Mouse (Mus musculus) intestine, postnatal 0 days (tissue): ENCODE results near the gene Pcnp. TPM values are rescaled to one million over a fixed set of nuclear protein-coding genes. Genes with fewer than 3 reads are reported as not detected.
A peak's percentile ranks its signal among the peaks of the same experiment; 100 is the strongest.
"Not testable (repeated sequence)": the region's sequence is repeated elsewhere in the genome, so short reads cannot be mapped to it uniquely, and the experiment has no call there.

ENCODE experiments used
- ATAC-seq: fragments of 200-750 bp; cut with Nextera tagmentation; 2 replicates; pipeline ENCODE4 v1.8.0; 2017; ENCODE audit warnings: mild to moderate bottlenecking, moderate TSS enrichment, moderate library complexity
- H3K27ac ChIP-seq: fragments of 300-500 bp; sonication (generic); 2 replicates; pipeline ENCODE4 v1.5.1; 2014; ENCODE audit warnings: mild to moderate bottlenecking, low read depth, low read length, moderate library complexity
- H3K27me3 ChIP-seq: fragments of 300-500 bp; sonication (generic); replicated peaks from 2 replicates; pipeline ENCODE4 v1.6.1; 2014; ENCODE audit warnings: low read length, mixed read lengths; ENCODE audit not compliant: control insufficient read depth, insufficient read depth
- H3K36me3 ChIP-seq: fragments of 300-500 bp; sonication (generic); 2 replicates; pipeline ENCODE4 v1.6.1; 2014; ENCODE audit warnings: mild to moderate bottlenecking, moderate library complexity; ENCODE audit not compliant: control insufficient read depth, insufficient read depth
- H3K4me1 ChIP-seq: fragments of 300-500 bp; sonication (generic); replicated peaks from 2 replicates; pipeline ENCODE4 v1.6.1; 2014; ENCODE audit warnings: antibody characterized with exemption, low read length, mixed read lengths; ENCODE audit not compliant: control insufficient read depth, insufficient read depth
- H3K4me2 ChIP-seq: fragments of 300-500 bp; sonication (generic); replicated peaks from 2 replicates; pipeline ENCODE4 v1.6.1; 2014; ENCODE audit warnings: low read depth, mild to moderate bottlenecking, moderate library complexity
- H3K4me3 ChIP-seq: fragments of 300-500 bp; sonication (generic); 2 replicates; pipeline ENCODE4 v1.5.1; 2014; ENCODE audit warnings: low read depth, low read length
- H3K9ac ChIP-seq: fragments of 300-500 bp; sonication (generic); 2 replicates; pipeline ENCODE4 v1.6.1; 2014; ENCODE audit warnings: mild to moderate bottlenecking, low read depth, low read length
- H3K9me3 ChIP-seq: fragments of 300-500 bp; sonication (generic); 2 replicates; pipeline ENCODE4 v1.6.1; 2016; ENCODE audit warnings: mixed run types; ENCODE audit not compliant: control insufficient read depth
- CTCF ChIP-seq: sonication (generic); IDR thresholded peaks from 2 replicates; pipeline ENCODE4 v1.5.1; 2016; ENCODE audit warnings: low read depth, mild to moderate bottlenecking, control low read depth, antibody characterized with exemption, moderate library complexity
- WGBS: fragments of 180-500 bp; shearing (Covaris S2); extraction: QIAGEN DNeasy Blood & Tissue Kit; methylation state at CpG from one replicate; pipeline ENCODE4 v1.1.7; 2014; 5-methylcytosine and 5-hydroxymethylcytosine counted together
- polyA plus RNA-seq: library from polyadenylated mRNA; unstranded; fragments of >200 nt; fragmentation: Nextera tagmentation; extraction: Ambion mirVana; gene quantifications from 2 replicates; pipeline ENCODE4 v1.2.1, GENCODE M21; 2015

The Pcnp gene
- polyA plus RNA-seq, 1 experiment from 2014 or later = 114 TPM

DNA sequence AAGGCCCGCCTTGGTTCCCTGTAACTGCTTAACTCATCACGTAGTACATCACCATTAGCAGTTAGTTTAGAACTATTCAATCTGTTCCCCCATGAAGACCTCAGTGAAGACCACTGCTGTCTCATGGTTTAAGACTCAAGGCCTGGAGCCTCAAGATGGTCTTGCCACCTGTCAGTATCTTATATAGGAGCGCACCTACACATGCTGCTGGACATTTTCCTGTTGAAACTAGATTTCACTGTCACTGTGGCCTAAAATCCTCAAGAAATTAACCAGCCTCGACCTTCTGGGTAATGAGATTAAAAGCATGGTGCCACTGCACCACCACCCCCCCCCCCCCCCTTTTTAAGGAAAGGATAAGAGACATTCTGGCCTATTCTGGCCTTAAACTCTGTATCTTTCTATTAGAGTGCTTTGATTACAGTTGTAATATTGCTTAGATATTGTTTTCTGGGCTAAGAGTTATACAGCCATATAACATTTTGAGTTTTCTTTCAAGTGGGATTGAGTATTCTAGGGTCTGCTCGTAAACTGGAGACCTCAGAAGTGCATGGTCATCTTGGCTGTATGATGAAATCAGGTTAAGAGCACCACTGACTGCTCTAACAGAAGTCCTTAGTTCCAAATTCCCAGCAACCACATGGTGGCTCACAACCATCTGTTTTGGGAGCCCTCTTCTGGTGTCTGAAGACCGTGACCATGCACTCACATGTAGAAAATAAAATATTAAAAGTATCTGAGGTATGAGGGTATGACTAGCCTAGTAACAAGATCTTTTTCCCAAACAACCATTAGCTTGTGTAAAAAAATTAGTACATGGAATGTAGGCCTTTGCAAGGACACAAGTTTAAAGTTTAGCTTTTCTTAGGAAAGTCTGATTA lies 57.6 kb downstream of the Pcnp start:
- H3K27ac ChIP-seq = no peak overlapping the region
- H3K36me3 ChIP-seq = peaks cover 23% of the 10 kb centered on the region
- 74% methylated on average over 6 of the region's 6 CpGs for WGBS
- H3K4me1 ChIP-seq = peaks cover 4% of the 10 kb centered on the region; the same call in 1 of the 2 replicates
- no peak for ATAC-seq
- H3K4me2 ChIP-seq = no peak overlapping the region
- no peak overlapping the region for H3K9ac ChIP-seq
- no peaks in the 10 kb centered on the region for H3K27me3 ChIP-seq
- H3K4me3 ChIP-seq = no peak overlapping the region
- TF ChIP-seq CTCF = no peak
- no peaks in the 10 kb centered on the region for H3K9me3 ChIP-seq

GRCm38 (mm10) chr16:55970416-55970815 lies 59.1 kb downstream of the Pcnp start:
- Histone ChIP-seq H3K4me1 (peaks cover 4% of the 10 kb centered on the region; the same call in 1 of the 2 replicates), H3K9me3 (no peaks in the 10 kb centered on the region), H3K9ac (no peak overlapping the region), H3K36me3 (peaks cover 23% of the 10 kb centered on the region), H3K4me2 (no peak overlapping the region), H3K27me3 (no peaks in the 10 kb centered on the region), H3K4me3 (no peak overlapping the region), H3K27ac (no peak overlapping the region)
- 92% methylated on average over 5 of the region's 5 CpGs for WGBS
- no peak for TF ChIP-seq CTCF
- ATAC-seq = no peak

GRCm38 (mm10) chr16:55969147-55969546 lies 60.4 kb downstream of the Pcnp start:
- Histone ChIP-seq H3K9me3 (no peaks in the 10 kb centered on the region), H3K4me1 (peaks cover 4% of the 10 kb centered on the region; the same call in 1 of the 2 replicates), H3K27ac (no peak overlapping the region), H3K36me3 (peaks cover 23% of the 10 kb centered on the region), H3K27me3 (no peaks in the 10 kb centered on the region), H3K9ac (no peak overlapping the region), H3K4me2 (no peak overlapping the region), H3K4me3 (no peak overlapping the region)
- WGBS = 78% methylated on average over 3 of the region's 3 CpGs
- no peak for ATAC-seq
- TF ChIP-seq CTCF = peak; percentile 71

- H3K36me3 ChIP-seq = peaks cover 23% of the 10 kb centered on the region
- H3K4me3 ChIP-seq = peak overlapping the region; percentile 78
- no peaks in the 10 kb centered on the region for H3K27me3 ChIP-seq
- peak overlapping the region; percentile 86 for H3K9ac ChIP-seq
- 6% methylated on average over 1 of the region's 1 CpGs for WGBS
- ATAC-seq = no peak
- TF ChIP-seq CTCF = no peak
- no peaks in the 10 kb centered on the region; the same call in 1 of the 2 replicates for H3K4me1 ChIP-seq
- no peaks in the 10 kb centered on the region for H3K9me3 ChIP-seq
- H3K27ac ChIP-seq = no peak overlapping the region
- H3K4me2 ChIP-seq = peak overlapping the region; percentile 54
These were observed 62.3 kb downstream of the Pcnp start for GRCm38 (mm10) chr16:55967221-55967620.

GRCm38 (mm10) chr16:55966212-55966871 lies 63.2 kb downstream of the Pcnp start, which contains the start of gene Rpl24:
TSS of gene Rpl24 (plus strand) at chr16:55966275.
- ATAC-seq = peak; percentile 94
- Histone ChIP-seq H3K36me3 (peaks cover 16% of the 10 kb centered on the region), H3K9ac (peak within 1 kb of the TSS; percentile 86), H3K4me1 (no peaks in the 10 kb centered on the region; the same call in 1 of the 2 replicates), H3K4me3 (peak within 1 kb of the TSS; percentile 78), H3K4me2 (peak within 1 kb of the TSS; percentile 54), H3K27me3 (no peaks in the 10 kb centered on the region), H3K9me3 (no peaks in the 10 kb centered on the region), H3K27ac (peak within 1 kb of the TSS; percentile 86)
- TF ChIP-seq CTCF = no peak
- under 1% methylated on average over 42 of the region's 42 CpGs for WGBS

DNA sequence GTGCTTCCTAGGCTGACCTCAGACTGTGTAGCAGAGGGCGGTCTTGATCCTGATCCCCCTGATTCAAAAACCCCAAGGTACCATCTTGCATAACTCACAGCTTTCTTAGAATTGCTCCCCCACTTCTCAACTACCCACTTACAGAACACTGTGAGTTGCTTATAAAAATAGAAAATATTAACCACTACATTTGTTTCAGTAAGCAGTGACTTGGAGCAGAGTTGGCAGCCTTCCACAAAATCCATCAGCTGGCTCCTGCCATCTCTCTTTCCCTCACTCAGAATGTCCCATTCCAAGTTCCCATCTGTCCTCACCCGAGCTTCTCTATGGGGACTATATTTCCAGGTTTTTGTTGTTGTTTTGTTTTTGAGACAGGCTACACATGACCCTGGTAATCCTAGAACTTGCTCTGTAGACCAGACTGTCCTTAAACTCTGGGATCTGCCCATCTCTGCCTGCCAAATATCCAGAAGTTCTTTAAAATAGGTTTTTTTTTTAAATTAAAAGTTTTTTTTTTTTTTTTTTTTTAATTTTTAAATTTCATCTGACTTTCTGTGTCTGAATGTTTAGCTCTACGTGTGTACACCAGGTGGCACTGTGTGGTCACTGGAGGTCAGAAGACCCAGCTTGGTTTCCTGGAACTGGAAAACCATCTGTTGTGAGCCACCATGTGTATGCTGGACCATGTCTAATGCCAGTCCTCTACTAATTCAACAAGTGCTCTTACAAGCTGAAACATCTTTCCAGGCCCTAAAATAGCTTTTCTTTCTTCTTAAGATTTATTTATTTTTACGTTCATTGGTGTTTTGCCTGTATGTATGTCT lies 65.2 kb downstream of the Pcnp start:
- H3K9me3 ChIP-seq = no peaks in the 10 kb centered on the region
- 66% methylated on average over 4 of the region's 4 CpGs for WGBS
- TF ChIP-seq CTCF = peak; percentile 65
- H3K27me3 ChIP-seq = no peaks in the 10 kb centered on the region
- no peaks in the 10 kb centered on the region for H3K36me3 ChIP-seq
- H3K4me3 ChIP-seq = no peak overlapping the region
- H3K4me1 ChIP-seq = no peaks in the 10 kb centered on the region; the same call in 1 of the 2 replicates
- ATAC-seq = no peak
- no peak overlapping the region for H3K9ac ChIP-seq
- no peak overlapping the region for H3K27ac ChIP-seq
- no peak overlapping the region for H3K4me2 ChIP-seq

DNA sequence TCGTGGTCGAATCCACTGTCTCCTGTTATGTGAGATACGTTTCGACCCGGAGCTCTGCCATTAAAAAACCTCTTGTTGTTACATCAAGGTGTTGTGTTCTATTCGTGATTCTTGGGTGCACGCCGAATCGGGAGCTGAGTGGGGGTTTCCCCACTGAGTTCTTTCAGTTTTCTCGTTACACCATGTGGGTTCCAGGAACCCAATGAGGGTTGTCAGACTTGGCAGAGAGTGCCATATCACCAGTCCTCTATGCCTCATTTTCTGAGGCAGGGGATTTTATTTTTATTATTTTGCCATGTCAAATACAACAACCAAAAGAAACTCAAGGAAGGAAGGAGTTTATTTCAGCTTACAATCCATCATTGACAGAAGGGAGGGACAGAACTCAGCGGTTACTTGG lies 66.5 kb downstream of the Pcnp start:
- not testable (repeated sequence) for H3K4me2 ChIP-seq
- 91% methylated on average over 6 of the region's 11 CpGs for WGBS

More for the DNA sequence above, 66.5 kb downstream of the Pcnp start:
- H3K4me3 ChIP-seq, H3K27ac ChIP-seq, H3K27me3 ChIP-seq, H3K9ac ChIP-seq, H3K4me1 ChIP-seq, H3K9me3 ChIP-seq, H3K36me3 ChIP-seq, ATAC-seq: not testable (repeated sequence)
